Comparison of ENCODE assay signal across 8 mouse cellular contexts in genomic region chr14:54939434-54940175, GRCm38 (mm10). TPM values are rescaled to one million over a fixed set of nuclear protein-coding genes. Genes with fewer than 3 reads are reported as not detected.
A peak's percentile ranks its signal among the peaks of the same experiment; 100 is the strongest.
DNase-seq lines count a peak whose midpoint lies in the region; ATAC-seq and TF ChIP-seq lines count a peak whose summit lies in the region.

No protein-coding gene starts in this region.

- DNase-seq in 416B (ENCODE audit: low read depth) = peak; percentile 64
- DNase-seq in c-Kit-positive CD71-positive TER-119-positive erythroid progenitor cells, embryonic 14.5 days (ENCODE audit: low spot score) = peak; percentile 52
- DNase-seq in gastrocnemius, adult 8-10 months (ENCODE audit: low spot score in 2 of 2) = peak; percentile 26 to 39
- peak; percentile 87 to 89 for DNase-seq in kidney, adult 8-10 months
- peak; percentile 26 to 35 (median 34) for DNase-seq in liver, embryonic 14.5 days (ENCODE audit: low read depth in 3 of 3, low spot score in 3 of 3)
- DNase-seq in retina, postnatal 1 day = peak; percentile 72

- peak; percentile 80 for TF ChIP-seq CTCF in ES-Bruce4 (IDR thresholded peaks at IDR 0.05; ENCODE audit: low read depth, low read length)
- TF ChIP-seq CTCF in liver, embryonic 14.5 days (IDR thresholded peaks at IDR 0.05; ENCODE audit: low read depth) = peak; percentile 88

- H3K4me3 ChIP-seq in ES-Bruce4 (ENCODE audit: low read depth, low read length) = no peak overlapping the region
- no peak overlapping the region for H3K4me3 ChIP-seq in liver, embryonic 14.5 days (ENCODE audit: insufficient read depth in 1 of 2, low read depth in 2 of 2, low read length in 2 of 2)

- H3K4me2 ChIP-seq in liver, embryonic 14.5 days (ENCODE audit: low read depth) = no peak overlapping the region

- WGBS in liver, embryonic 14.5 days (ENCODE audit: insufficient replicate concordance) = 40% methylated on average over 12 of the region's 12 CpGs

- no peak overlapping the region for H3K27ac ChIP-seq in ES-Bruce4 (ENCODE audit: insufficient read depth, low read length)
- no peak overlapping the region for H3K27ac ChIP-seq in liver, embryonic 14.5 days

- no peak for TF ChIP-seq EP300 in ES-Bruce4 (IDR thresholded peaks at IDR 0.05; ENCODE audit: insufficient read depth, low read depth, low read length)
- TF ChIP-seq EP300 in liver, embryonic 14.5 days (IDR thresholded peaks at IDR 0.05; ENCODE audit: low read depth) = no peak

- TF ChIP-seq POLR2A in ES-Bruce4 (IDR thresholded peaks at IDR 0.05; ENCODE audit: insufficient read depth, low read length) = no peak

- H3K27me3 ChIP-seq in ES-Bruce4 (ENCODE audit: control insufficient read depth, insufficient read depth, low read length, poor library complexity, severe bottlenecking) = no peaks in the 10 kb centered on the region
- H3K27me3 ChIP-seq in liver, embryonic 14.5 days (ENCODE audit: control insufficient read depth, insufficient read depth, low read length) = no peaks in the 10 kb centered on the region

- no peak overlapping the region for H3K9ac ChIP-seq in ES-Bruce4 (ENCODE audit: low read depth, poor library complexity, severe bottlenecking)
- no peak overlapping the region for H3K9ac ChIP-seq in liver, embryonic 14.5 days (replicated peaks)

- peaks cover 2% of the 10 kb centered on the region for H3K4me1 ChIP-seq in ES-Bruce4 (ENCODE audit: control insufficient read depth, insufficient read depth, low read length)
- no peaks in the 10 kb centered on the region for H3K4me1 ChIP-seq in liver, embryonic 14.5 days (replicated peaks; ENCODE audit: control insufficient read depth in 2 of 2, insufficient read depth in 2 of 2, low read length in 1 of 2)

- H3K9me3 ChIP-seq in ES-Bruce4 (replicated peaks; ENCODE audit: control insufficient read depth, insufficient read depth, low read length, poor library complexity, severe bottlenecking) = no peaks in the 10 kb centered on the region
- no peaks in the 10 kb centered on the region for H3K9me3 ChIP-seq in liver, embryonic 14.5 days (ENCODE audit: control insufficient read depth, low read length)

- no peak for ATAC-seq in liver, embryonic 14.5 days (ENCODE audit: insufficient read depth)
- ATAC-seq in inflammation-experienced regulatory T-cells, adult 6 months = no peak

- no peaks in the 10 kb centered on the region for H3K36me3 ChIP-seq in ES-Bruce4 (ENCODE audit: control insufficient read depth, insufficient read depth, low read length, poor library complexity, severe bottlenecking)
- no peaks in the 10 kb centered on the region for H3K36me3 ChIP-seq in liver, embryonic 14.5 days (replicated peaks; ENCODE audit: control insufficient read depth, insufficient read depth, low read depth)

RNA-seq across cellular contexts. Expression of gene Cmtm5, which starts 3.5 kb away (rescaled TPM):
- not detected in 2 replicates for polyA plus RNA-seq in ES-Bruce4 (2011; ENCODE audit: insufficient read depth, insufficient read length, low read depth, missing spikeins)
- total RNA-seq in gastrocnemius, adult 8-10 months (2022) = not detected
- 0.04 TPM in 1 of 2 replicates, not detected in the other for polyA plus RNA-seq in liver, embryonic 14.5 days (2012; rRNA removed)
- not detected in 2 replicates for polyA plus RNA-seq in liver, embryonic 14.5 days (2014; fragmentation: Nextera tagmentation; extraction: Ambion mirVana)
- not detected for polyA plus RNA-seq in inflammation-experienced regulatory T-cells, adult 6 months (2017; shearing (Covaris generic))

RNA-seq across cellular contexts. Expression of gene Il25, which starts 7.1 kb away (rescaled TPM):
- 1.5 TPM in 1 of 2 replicates, not detected in the other for polyA plus RNA-seq in ES-Bruce4 (2011; ENCODE audit: insufficient read depth, insufficient read length, low read depth, missing spikeins)
- total RNA-seq in gastrocnemius, adult 8-10 months (2022) = not detected
- not detected in 2 replicates for polyA plus RNA-seq in liver, embryonic 14.5 days (2012; rRNA removed)
- not detected in 2 replicates for polyA plus RNA-seq in liver, embryonic 14.5 days (2014; fragmentation: Nextera tagmentation; extraction: Ambion mirVana)
- not detected for polyA plus RNA-seq in inflammation-experienced regulatory T-cells, adult 6 months (2017; shearing (Covaris generic))

RNA-seq across cellular contexts. Expression of gene Efs, which starts 13.7 kb away (rescaled TPM):
- polyA plus RNA-seq in ES-Bruce4 (2011; ENCODE audit: insufficient read depth, insufficient read length, low read depth, missing spikeins) = 48.3 and 55.8 TPM in 2 replicates
- 1 to 10 TPM in 1 of 4 experiments, under 1 TPM in 3; 0.48 to 1.1 (median 0.86) TPM for total RNA-seq in gastrocnemius, adult 8-10 months (2022)
- polyA plus RNA-seq in liver, embryonic 14.5 days (2012; rRNA removed) = 0.54 and 0.69 TPM in 2 replicates
- 0.23 and 0.39 TPM in 2 replicates for polyA plus RNA-seq in liver, embryonic 14.5 days (2014; fragmentation: Nextera tagmentation; extraction: Ambion mirVana)
- not detected for polyA plus RNA-seq in inflammation-experienced regulatory T-cells, adult 6 months (2017; shearing (Covaris generic))

RNA-seq across cellular contexts. Expression of gene Slc22a17, which starts 26.7 kb away (rescaled TPM):
- 25.9 and 29.0 TPM in 2 replicates for polyA plus RNA-seq in ES-Bruce4 (2011; ENCODE audit: insufficient read depth, insufficient read length, low read depth, missing spikeins)
- total RNA-seq in gastrocnemius, adult 8-10 months (2022) = 1 to 10 TPM in 3 of 4 experiments, under 1 TPM in 1; 0.68 to 1.4 (median 1.2) TPM
- polyA plus RNA-seq in liver, embryonic 14.5 days (2012; rRNA removed) = 4.2 and 5.1 TPM in 2 replicates
- 0.79 and 0.96 TPM in 2 replicates for polyA plus RNA-seq in liver, embryonic 14.5 days (2014; fragmentation: Nextera tagmentation; extraction: Ambion mirVana)
- polyA plus RNA-seq in inflammation-experienced regulatory T-cells, adult 6 months (2017; shearing (Covaris generic)) = 1 to 10 TPM in 2 of 3 experiments, under 1 TPM in 1; 0.25 to 1.6 (median 1.4) TPM

RNA-seq across cellular contexts. Expression of gene Myh6, which starts 27.1 kb away (rescaled TPM):
- 1.2 TPM in 1 of 2 replicates, not detected in the other for polyA plus RNA-seq in ES-Bruce4 (2011; ENCODE audit: insufficient read depth, insufficient read length, low read depth, missing spikeins)
- 100 to 1,000 TPM; 106 to 159 (median 128) TPM for total RNA-seq in gastrocnemius, adult 8-10 months (2022)
- 0.01 and 0.02 TPM in 2 replicates for polyA plus RNA-seq in liver, embryonic 14.5 days (2012; rRNA removed)
- polyA plus RNA-seq in liver, embryonic 14.5 days (2014; fragmentation: Nextera tagmentation; extraction: Ambion mirVana) = not detected in 2 replicates
- polyA plus RNA-seq in inflammation-experienced regulatory T-cells, adult 6 months (2017; shearing (Covaris generic)) = not detected

Comparison
In these comparisons a context has a peak if more than half of its experiments do, and no peak if none do; other contexts are left out.
1. DNase-seq: peak in every context shown above with its lines; median percentile 88 in kidney, adult 8-10 months; 72 in retina, postnatal 1 day; 64 in 416B; 52 in c-Kit-positive CD71-positive TER-119-positive erythroid progenitor cells, embryonic 14.5 days; 34 in liver, embryonic 14.5 days; 32 in gastrocnemius, adult 8-10 months.
2. RNA of gene Efs, which starts 13.7 kb away (polyA plus RNA-seq): 48.3 to 55.8 TPM in ES-Bruce4; 0.23 to 0.69 TPM in liver, embryonic 14.5 days and not detected in inflammation-experienced regulatory T-cells, adult 6 months; every median in the first group is over 10 times any median in the second.